Mouse (Mus musculus) C2C12 (cell line): Measurements from ENCODE around the gene Glrb. TPM values are rescaled to one million over a fixed set of nuclear protein-coding genes. Genes with fewer than 3 reads are reported as not detected.

Source experiments
- H3K27me3 ChIP-seq: one replicate; pipeline ENCODE4 v1.6.1; 2011; ENCODE audit not compliant: control insufficient read depth, insufficient read depth, insufficient read length
- H3K36me3 ChIP-seq: one replicate; pipeline ENCODE4 v1.6.1; 2011; ENCODE audit not compliant: control insufficient read depth, insufficient read depth
- H3K4me3 ChIP-seq: one replicate; pipeline ENCODE4 v1.5.1; 2011; ENCODE audit warnings: mild to moderate bottlenecking, control low read depth; ENCODE audit not compliant: poor library complexity, insufficient read depth, severe bottlenecking
- H3K79me2 ChIP-seq: one replicate; pipeline ENCODE4 v1.6.1; 2011; ENCODE audit not compliant: control insufficient read depth, insufficient read depth
- H3K79me3 ChIP-seq: one replicate; pipeline ENCODE4 v1.6.1; 2011; ENCODE audit warnings: low read depth, control low read depth
- H3ac ChIP-seq: one replicate; pipeline ENCODE3; 2011; ENCODE audit warnings: low read depth; ENCODE audit not compliant: control insufficient read depth, insufficient read length
- CEBPB ChIP-seq: IDR thresholded peaks from one replicate; pipeline ENCODE4 v1.6.1; 2011; ENCODE audit warnings: low read depth, mild to moderate bottlenecking, control low read depth, moderate library complexity
- CTCF ChIP-seq: IDR thresholded peaks from one replicate; pipeline ENCODE4 v1.5.1; 2011; ENCODE audit not compliant: control insufficient read depth, insufficient read depth, insufficient read length
- FOSL1 ChIP-seq: IDR thresholded peaks from one replicate; pipeline ENCODE4 v1.8.0; 2011; ENCODE audit warnings: mild to moderate bottlenecking, low read length; ENCODE audit not compliant: poor library complexity, insufficient read depth, severe bottlenecking
- MAX ChIP-seq: IDR thresholded peaks from one replicate; pipeline ENCODE4 v1.6.1; 2011; ENCODE audit warnings: mild to moderate bottlenecking, control low read depth
- MYOD1 ChIP-seq: IDR thresholded peaks from one replicate; pipeline ENCODE4 v1.6.1; 2011; ENCODE audit warnings: low read depth; ENCODE audit not compliant: control insufficient read depth, insufficient read length
- MYOG ChIP-seq: IDR thresholded peaks from one replicate; pipeline ENCODE4 v1.6.1; 2011; ENCODE audit not compliant: control insufficient read depth, insufficient read length; ENCODE audit errors: extremely low read depth
- USF1 ChIP-seq: IDR thresholded peaks from one replicate; pipeline ENCODE4 v1.6.1; 2011; ENCODE audit warnings: low read depth, mild to moderate bottlenecking, control low read depth, moderate library complexity
- polyA plus RNA-seq: library from polyadenylated mRNA; unstranded; fragments of >200 nt; fragmentation: generic; extraction: Trizol; gene quantifications from one replicate; pipeline ENCODE4 v1.2.1, GENCODE M21; 2012; ENCODE audit warnings: missing spikeins

Gene Glrb
- polyA plus RNA-seq, 1 experiment: 1.3 TPM

GRCm38 (mm10) chr3:80850947-80851346, 62.5 kb downstream of the Glrb start:
- Histone ChIP-seq H3K27me3 (no peaks in the 10 kb centered on the region), H3K79me2 (no peaks in the 10 kb centered on the region), H3K36me3 (no peaks in the 10 kb centered on the region), H3K79me3 (no peaks in the 10 kb centered on the region), H3K4me3 (no peak overlapping the region), H3ac (no peak overlapping the region)
- no peak for TF ChIP-seq CTCF
- TF ChIP-seq USF1: no peak
- TF ChIP-seq MYOD1: no peak
- TF ChIP-seq MYOG: no peak
- TF ChIP-seq MAX: no peak

DNA sequence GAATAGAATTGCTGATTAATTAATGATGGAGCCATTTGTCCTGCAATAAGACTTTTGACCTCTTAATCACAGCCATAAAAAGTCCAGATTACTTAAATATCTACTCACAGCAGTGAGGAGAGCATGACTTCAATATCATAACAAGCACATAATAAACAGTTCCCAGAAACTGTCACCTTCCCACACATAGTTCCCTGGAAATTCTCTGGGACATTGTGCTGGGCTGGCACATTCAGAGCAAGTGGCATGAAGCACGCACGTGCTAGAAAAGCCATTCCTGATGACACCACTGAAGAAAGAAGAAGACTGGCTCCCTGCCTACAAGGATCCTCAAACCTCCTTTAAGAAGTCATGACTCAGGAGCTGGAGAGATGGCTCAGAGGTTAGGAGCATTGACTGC, 67.8 kb downstream of the Glrb start:
- no peaks in the 10 kb centered on the region for H3K27me3 ChIP-seq
- no peak overlapping the region for H3K4me3 ChIP-seq
- H3K79me2 ChIP-seq: no peaks in the 10 kb centered on the region
- H3K79me3 ChIP-seq: no peaks in the 10 kb centered on the region
- no peaks in the 10 kb centered on the region for H3K36me3 ChIP-seq
- TF ChIP-seq MYOD1 (no peak), USF1 (no peak), MAX (no peak), FOSL1 (no peak), CTCF (no peak), CEBPB (no peak), MYOG (no peak)
- no peak overlapping the region for H3ac ChIP-seq

DNA sequence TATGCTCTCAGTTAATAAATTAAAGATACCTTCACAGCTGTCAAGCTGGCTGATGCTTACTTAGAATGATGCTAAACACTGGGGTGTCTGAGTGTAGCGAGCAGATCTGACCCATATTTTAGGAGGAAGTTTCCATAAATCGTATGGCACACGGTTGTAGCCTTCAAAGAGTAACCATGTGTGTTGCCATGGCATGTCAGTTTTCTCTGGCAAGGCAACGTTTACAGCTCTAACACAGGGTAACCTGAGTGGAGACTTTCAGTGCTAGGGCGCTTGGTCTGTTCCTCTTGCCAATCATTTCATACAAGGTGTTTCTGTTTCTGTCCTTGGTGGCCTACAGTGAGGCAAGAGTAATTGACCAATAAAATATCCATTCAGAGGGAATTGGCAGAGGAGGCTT, 73.6 kb downstream of the Glrb start:
- no peaks in the 10 kb centered on the region for H3K79me2 ChIP-seq
- no peak for TF ChIP-seq MYOG
- H3K27me3 ChIP-seq: no peaks in the 10 kb centered on the region
- H3K79me3 ChIP-seq: no peaks in the 10 kb centered on the region
- no peak overlapping the region for H3K4me3 ChIP-seq
- no peak overlapping the region for H3ac ChIP-seq
- H3K36me3 ChIP-seq: no peaks in the 10 kb centered on the region

DNA sequence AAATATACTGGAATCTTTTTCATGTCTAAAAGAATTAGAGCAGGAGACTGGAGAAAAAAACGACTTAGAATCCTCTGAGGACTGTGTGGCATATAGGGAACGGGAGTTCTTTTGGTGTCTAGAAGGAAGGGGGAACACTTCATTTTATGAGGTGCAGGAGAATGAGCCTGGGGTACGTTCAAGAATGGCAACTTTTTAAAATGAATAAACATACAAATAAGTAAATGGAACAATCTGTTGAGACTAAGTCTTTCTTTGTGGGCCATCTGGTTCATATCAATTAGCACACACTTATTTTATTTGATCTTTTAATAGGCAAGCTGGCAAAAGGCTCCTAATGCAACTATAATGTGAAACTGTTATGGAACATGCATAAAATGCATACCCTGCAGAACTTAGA, 75.9 kb downstream of the Glrb start:
- TF ChIP-seq MAX: no peak
- TF ChIP-seq FOSL1: no peak
- TF ChIP-seq CTCF: no peak
- no peak for TF ChIP-seq CEBPB
- TF ChIP-seq MYOD1: no peak
- TF ChIP-seq MYOG: no peak
- TF ChIP-seq USF1: no peak
- no peak overlapping the region for H3ac ChIP-seq
- no peaks in the 10 kb centered on the region for H3K79me3 ChIP-seq
- H3K79me2 ChIP-seq: no peaks in the 10 kb centered on the region
- no peaks in the 10 kb centered on the region for H3K27me3 ChIP-seq
- H3K4me3 ChIP-seq: no peak overlapping the region
- H3K36me3 ChIP-seq: no peaks in the 10 kb centered on the region

DNA sequence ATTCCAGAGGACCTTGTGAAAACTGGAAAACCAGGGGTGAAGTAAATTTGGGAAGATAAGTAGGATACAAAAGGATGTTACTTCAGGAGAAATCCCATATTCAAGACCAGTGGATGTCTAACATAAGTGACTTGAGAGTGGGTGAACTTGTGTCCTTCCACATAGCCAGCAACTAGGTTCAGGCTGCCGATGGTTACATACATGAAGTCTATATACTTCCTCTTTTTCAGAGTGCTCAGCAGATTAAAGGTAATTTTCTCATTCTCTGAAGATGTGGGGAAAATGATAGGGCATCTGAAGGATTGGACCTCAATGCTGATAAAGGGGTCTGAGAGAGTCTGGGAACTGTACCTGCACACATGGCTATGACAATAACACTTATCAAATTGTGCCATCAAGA, 89.5 kb downstream of the Glrb start:
- no peak overlapping the region for H3ac ChIP-seq
- H3K4me3 ChIP-seq: no peak overlapping the region
- TF ChIP-seq USF1 (no peak), MAX (no peak), MYOD1 (no peak), CTCF (no peak), MYOG (no peak), CEBPB (no peak), FOSL1 (no peak)
- H3K27me3 ChIP-seq: no peaks in the 10 kb centered on the region
- no peaks in the 10 kb centered on the region for H3K79me3 ChIP-seq
- H3K79me2 ChIP-seq: no peaks in the 10 kb centered on the region
- no peaks in the 10 kb centered on the region for H3K36me3 ChIP-seq

GRCm38 (mm10) chr3:80818619-80819018, 94.8 kb downstream of the Glrb start:
- TF ChIP-seq MAX: no peak
- no peak for TF ChIP-seq MYOG
- no peak for TF ChIP-seq USF1
- TF ChIP-seq CEBPB: no peak
- TF ChIP-seq FOSL1: no peak
- TF ChIP-seq CTCF: no peak
- no peak for TF ChIP-seq MYOD1
- no peak overlapping the region for H3K4me3 ChIP-seq
- no peaks in the 10 kb centered on the region for H3K27me3 ChIP-seq
- no peak overlapping the region for H3ac ChIP-seq
- no peaks in the 10 kb centered on the region for H3K36me3 ChIP-seq
- no peaks in the 10 kb centered on the region for H3K79me2 ChIP-seq
- H3K79me3 ChIP-seq: no peaks in the 10 kb centered on the region

GRCm38 (mm10) chr3:80813734-80814133, 99.7 kb downstream of the Glrb start:
- H3K79me3 ChIP-seq: no peaks in the 10 kb centered on the region
- no peaks in the 10 kb centered on the region for H3K27me3 ChIP-seq
- no peaks in the 10 kb centered on the region for H3K36me3 ChIP-seq
- no peaks in the 10 kb centered on the region for H3K79me2 ChIP-seq
- no peak overlapping the region for H3K4me3 ChIP-seq
- no peak overlapping the region for H3ac ChIP-seq
- no peak for TF ChIP-seq CEBPB
- TF ChIP-seq FOSL1: no peak
- TF ChIP-seq CTCF: no peak
- no peak for TF ChIP-seq USF1
- TF ChIP-seq MYOG: no peak
- TF ChIP-seq MAX: no peak
- TF ChIP-seq MYOD1: no peak
